Mouse (Mus musculus): Measurements from ENCODE around the gene Espn. TPM values are rescaled to one million over a fixed set of nuclear protein-coding genes. Genes with fewer than 3 reads are reported as not detected.

Espn gene
- polyA plus RNA-seq, 1 experiment from 2014 or later: 11.5 TPM

- Histone ChIP-seq H3K9me3 (ENCODE audit: low read depth, low read length) (no peaks in the 10 kb centered on the region), H3K36me3 (ENCODE audit: insufficient read depth) (peaks cover 83% of the 10 kb centered on the region), H3K27me3 (ENCODE audit: insufficient read depth, low read length) (no peaks in the 10 kb centered on the region), H3K4me1 (ENCODE audit: insufficient read depth) (no peaks in the 10 kb centered on the region; the same call in none of the 2 replicates), H3K9ac (no peak overlapping the region), H3K27ac (ENCODE audit: low read depth) (no peak overlapping the region), H3K4me2 (no peak overlapping the region), H3K4me3 (ENCODE audit: low read depth, low read length) (no peak overlapping the region)
- peak; percentile 27; the same call in 1 of the 2 replicates for TF ChIP-seq CTCF (IDR thresholded peaks at IDR 0.05; ENCODE audit: low read depth)
- WGBS: 59% methylated on average over 3 of the region's 3 CpGs
- ATAC-seq (ENCODE audit: insufficient read depth): no peak
- DNase-seq: peak; percentile 45
Observed at GRCm38 (mm10) chr4:152109509-152109908, 42.7 kb downstream of the Espn start.

- Histone ChIP-seq H3K4me3 (ENCODE audit: low read depth, low read length) (no peak overlapping the region), H3K9me3 (ENCODE audit: low read depth, low read length) (no peaks in the 10 kb centered on the region), H3K4me2 (peak overlapping the region; percentile 77), H3K4me1 (ENCODE audit: insufficient read depth) (no peaks in the 10 kb centered on the region; the same call in none of the 2 replicates), H3K27me3 (ENCODE audit: insufficient read depth, low read length) (no peaks in the 10 kb centered on the region), H3K9ac (no peak overlapping the region), H3K36me3 (ENCODE audit: insufficient read depth) (peaks cover 83% of the 10 kb centered on the region), H3K27ac (ENCODE audit: low read depth) (no peak overlapping the region)
- ATAC-seq (ENCODE audit: insufficient read depth): no peak
- 82% methylated on average over 5 of the region's 5 CpGs for WGBS
- DNase-seq: no peak
- TF ChIP-seq CTCF (IDR thresholded peaks at IDR 0.05; ENCODE audit: low read depth): no peak
Observed at GRCm38 (mm10) chr4:152108673-152109072, 43.5 kb downstream of the Espn start.

- Histone ChIP-seq H3K4me1 (ENCODE audit: insufficient read depth) (no peaks in the 10 kb centered on the region; the same call in none of the 2 replicates), H3K9ac (peak overlapping the region; percentile 42; the same call in 1 of the 2 replicates), H3K4me2 (peak overlapping the region; percentile 77), H3K27ac (ENCODE audit: low read depth) (peak overlapping the region; percentile 91), H3K27me3 (ENCODE audit: insufficient read depth, low read length) (no peaks in the 10 kb centered on the region), H3K36me3 (ENCODE audit: insufficient read depth) (peaks cover 83% of the 10 kb centered on the region), H3K9me3 (ENCODE audit: low read depth, low read length) (no peaks in the 10 kb centered on the region), H3K4me3 (ENCODE audit: low read depth, low read length) (peak overlapping the region; percentile 36)
- TF ChIP-seq CTCF (IDR thresholded peaks at IDR 0.05; ENCODE audit: low read depth): no peak
- DNase-seq: peak; percentile 94
- WGBS: 18% methylated on average over 30 of the region's 30 CpGs
- peak; percentile 92 for ATAC-seq (ENCODE audit: insufficient read depth)
Observed at GRCm38 (mm10) chr4:152107971-152108509, 44.1 kb downstream of the Espn start.

GRCm38 (mm10) chr4:152107493-152107892, 44.7 kb downstream of the Espn start:
- peak overlapping the region; percentile 42; the same call in 1 of the 2 replicates for H3K9ac ChIP-seq
- H3K36me3 ChIP-seq (ENCODE audit: insufficient read depth): peaks cover 83% of the 10 kb centered on the region
- H3K27me3 ChIP-seq (ENCODE audit: insufficient read depth, low read length): no peaks in the 10 kb centered on the region
- H3K9me3 ChIP-seq (ENCODE audit: low read depth, low read length): no peaks in the 10 kb centered on the region
- H3K4me3 ChIP-seq (ENCODE audit: low read depth, low read length): peak overlapping the region; percentile 36
- ATAC-seq (ENCODE audit: insufficient read depth) (peak; percentile 86), DNase-seq (peak; percentile 80)
- peak overlapping the region; percentile 91 for H3K27ac ChIP-seq (ENCODE audit: low read depth)
- peak overlapping the region; percentile 77 for H3K4me2 ChIP-seq
- 14% methylated on average over 24 of the region's 24 CpGs for WGBS
- H3K4me1 ChIP-seq (ENCODE audit: insufficient read depth): no peaks in the 10 kb centered on the region; the same call in none of the 2 replicates
- TF ChIP-seq CTCF (IDR thresholded peaks at IDR 0.05; ENCODE audit: low read depth): no peak

- peak overlapping the region; percentile 77 for H3K4me2 ChIP-seq
Observed at GRCm38 (mm10) chr4:152106746-152107145, 45.4 kb downstream of the Espn start.

GRCm38 (mm10) chr4:152103025-152103424, 49.1 kb downstream of the Espn start:
- WGBS: 46% methylated on average over 7 of the region's 7 CpGs
- Histone ChIP-seq H3K4me1 (ENCODE audit: insufficient read depth) (no peaks in the 10 kb centered on the region; the same call in none of the 2 replicates), H3K4me2 (no peak overlapping the region), H3K9ac (no peak overlapping the region), H3K27me3 (ENCODE audit: insufficient read depth, low read length) (no peaks in the 10 kb centered on the region), H3K36me3 (ENCODE audit: insufficient read depth) (peaks cover 52% of the 10 kb centered on the region), H3K27ac (ENCODE audit: low read depth) (no peak overlapping the region), H3K9me3 (ENCODE audit: low read depth, low read length) (no peaks in the 10 kb centered on the region), H3K4me3 (ENCODE audit: low read depth, low read length) (no peak overlapping the region)
- peak; percentile 91 for TF ChIP-seq CTCF (IDR thresholded peaks at IDR 0.05; ENCODE audit: low read depth)
- DNase-seq (peak; percentile 85), ATAC-seq (ENCODE audit: insufficient read depth) (no peak)

More at GRCm38 (mm10) chr4:152106746-152107145, 45.4 kb downstream of the Espn start:
- 64% methylated on average over 9 of the region's 9 CpGs for WGBS
- DNase-seq (peak; percentile 26), ATAC-seq (ENCODE audit: insufficient read depth) (no peak)
- H3K9me3 ChIP-seq (ENCODE audit: low read depth, low read length): no peaks in the 10 kb centered on the region
- TF ChIP-seq CTCF (IDR thresholded peaks at IDR 0.05; ENCODE audit: low read depth): peak; percentile 47
- H3K36me3 ChIP-seq (ENCODE audit: insufficient read depth): peaks cover 83% of the 10 kb centered on the region
- H3K27me3 ChIP-seq (ENCODE audit: insufficient read depth, low read length): no peaks in the 10 kb centered on the region
- H3K9ac ChIP-seq: no peak overlapping the region
- no peaks in the 10 kb centered on the region; the same call in none of the 2 replicates for H3K4me1 ChIP-seq (ENCODE audit: insufficient read depth)
- H3K27ac ChIP-seq (ENCODE audit: low read depth): 0 out of 2 replicates have a peak overlapping the region, but pooled peaks have one; percentile 91
- H3K4me3 ChIP-seq (ENCODE audit: low read depth, low read length): no peak overlapping the region

GRCm38 (mm10) chr4:152101921-152102320, 50.2 kb downstream of the Espn start:
- no peak for DNase-seq
- H3K4me3 ChIP-seq (ENCODE audit: low read depth, low read length): no peak overlapping the region
- no peaks in the 10 kb centered on the region for H3K27me3 ChIP-seq (ENCODE audit: insufficient read depth, low read length)
- H3K4me1 ChIP-seq (ENCODE audit: insufficient read depth): no peaks in the 10 kb centered on the region
- no peaks in the 10 kb centered on the region for H3K9me3 ChIP-seq (ENCODE audit: low read depth, low read length)
- 93% methylated on average over 16 of the region's 16 CpGs for WGBS
- no peak overlapping the region; the same call in 1 of the 2 replicates for H3K9ac ChIP-seq
- H3K4me2 ChIP-seq: no peak overlapping the region
- peaks cover 43% of the 10 kb centered on the region for H3K36me3 ChIP-seq (ENCODE audit: insufficient read depth)
- no peak overlapping the region for H3K27ac ChIP-seq (ENCODE audit: low read depth)
- no peak for TF ChIP-seq CTCF (IDR thresholded peaks at IDR 0.05; ENCODE audit: low read depth)
- ATAC-seq (ENCODE audit: insufficient read depth): no peak

Measured in lung, embryonic 14.5 days (tissue).